Mouse (Mus musculus) thymus, adult 2 months (tissue): ENCODE data around the gene Fads3. TPM values are rescaled to one million over a fixed set of nuclear protein-coding genes. Genes with fewer than 3 reads are reported as not detected.

Source experiments
- DNase-seq: peaks from one replicate; pipeline ENCODE4 v3.0.0; 2021
- H3K27ac ChIP-seq: fragments of 200-500 bp; 2 replicates; pipeline ENCODE4 v1.5.1; 2012; ENCODE audit warnings: low read length, control low read depth; ENCODE audit not compliant: control insufficient read depth, insufficient read depth
- H3K27me3 ChIP-seq: fragments of 200-500 bp; 2 replicates; pipeline ENCODE4 v1.6.1; 2012; ENCODE audit warnings: mild to moderate bottlenecking, low read length, moderate library complexity, mixed read lengths; ENCODE audit not compliant: control insufficient read depth, insufficient read depth
- H3K36me3 ChIP-seq: fragments of 200-500 bp; 2 replicates; pipeline ENCODE4 v1.6.1; 2012; ENCODE audit warnings: mild to moderate bottlenecking, low read length, moderate library complexity; ENCODE audit not compliant: control insufficient read depth, insufficient read depth
- H3K4me1 ChIP-seq: fragments of 200-500 bp; replicated peaks from 2 replicates; pipeline ENCODE4 v1.6.1; 2012; ENCODE audit warnings: low read length; ENCODE audit not compliant: control insufficient read depth, insufficient read depth
- H3K4me3 ChIP-seq: fragments of 200-500 bp; 2 replicates; pipeline ENCODE4 v1.5.1; 2012; ENCODE audit warnings: mild to moderate bottlenecking, low read length, control low read depth, moderate library complexity; ENCODE audit not compliant: control insufficient read depth, insufficient read depth
- CTCF ChIP-seq: fragments of 200-500 bp; IDR thresholded peaks from 2 replicates; pipeline ENCODE4 v1.5.1; 2012; ENCODE audit warnings: mild to moderate bottlenecking, control low read depth, low read length, moderate library complexity, borderline replicate concordance; ENCODE audit not compliant: control insufficient read depth, poor library complexity, insufficient read depth; ENCODE audit errors: extremely low read depth
- POLR2A ChIP-seq: fragments of 200-500 bp; IDR thresholded peaks from 2 replicates; pipeline ENCODE4 v1.6.1; 2012; ENCODE audit warnings: mild to moderate bottlenecking, low read length, control low read depth, moderate library complexity; ENCODE audit not compliant: control insufficient read depth, poor library complexity, insufficient read depth; ENCODE audit errors: extremely low read depth
- WGBS: fragments of 180-500 bp; shearing (Covaris S2); methylation state at CpG from one replicate; pipeline ENCODE4 v1.1.7; 2018; 5-methylcytosine and 5-hydroxymethylcytosine counted together
- polyA plus RNA-seq: library from polyadenylated mRNA; depleted of rRNA; stranded (reverse); fragments of >200 nt; gene quantifications from 2 replicates; pipeline ENCODE4 v1.2.3, GENCODE M21; 2012

Fads3 gene
- polyA plus RNA-seq, 1 experiment, result 19.9 TPM

GRCm38 (mm10) chr19:10071892-10072291 lies 30.5 kb downstream of the Fads3 start:
- Histone ChIP-seq H3K27me3 (no peaks in the 10 kb centered on the region), H3K4me1 (peaks cover 25% of the 10 kb centered on the region), H3K4me3 (no peak overlapping the region), H3K36me3 (no peaks in the 10 kb centered on the region), H3K27ac (no peak overlapping the region)
- DNase-seq, result no peak
- no peak for TF ChIP-seq CTCF
- TF ChIP-seq POLR2A, result no peak
- 76% methylated on average over 4 of the region's 4 CpGs for WGBS

DNA sequence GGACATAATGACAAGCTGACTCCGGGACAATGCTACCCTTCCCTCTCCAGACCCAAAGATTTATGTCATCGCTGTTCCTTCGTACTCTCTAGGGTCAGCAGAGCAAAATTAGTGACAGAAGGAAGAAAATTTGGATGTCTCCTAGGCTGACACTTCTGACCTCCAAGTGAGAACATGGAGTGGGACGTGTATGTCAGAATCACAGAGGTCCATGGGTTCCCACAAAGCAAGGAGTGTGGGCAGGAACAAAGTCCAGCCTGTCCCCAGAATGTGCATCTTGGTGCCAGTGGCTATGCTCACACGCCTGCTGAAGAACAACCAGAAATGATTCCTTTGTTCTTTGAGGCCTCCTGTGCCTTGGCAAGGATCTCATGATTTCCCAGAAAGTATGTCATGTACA lies 31.8 kb downstream of the Fads3 start:
- no peaks in the 10 kb centered on the region for H3K36me3 ChIP-seq
- no peak for DNase-seq
- no peak overlapping the region for H3K4me3 ChIP-seq
- H3K27ac ChIP-seq, result no peak overlapping the region
- peaks cover 21% of the 10 kb centered on the region for H3K4me1 ChIP-seq
- no peak for TF ChIP-seq CTCF
- TF ChIP-seq POLR2A, result no peak
- H3K27me3 ChIP-seq, result no peaks in the 10 kb centered on the region
- WGBS, result 97% methylated on average over 5 of the region's 5 CpGs

DNA sequence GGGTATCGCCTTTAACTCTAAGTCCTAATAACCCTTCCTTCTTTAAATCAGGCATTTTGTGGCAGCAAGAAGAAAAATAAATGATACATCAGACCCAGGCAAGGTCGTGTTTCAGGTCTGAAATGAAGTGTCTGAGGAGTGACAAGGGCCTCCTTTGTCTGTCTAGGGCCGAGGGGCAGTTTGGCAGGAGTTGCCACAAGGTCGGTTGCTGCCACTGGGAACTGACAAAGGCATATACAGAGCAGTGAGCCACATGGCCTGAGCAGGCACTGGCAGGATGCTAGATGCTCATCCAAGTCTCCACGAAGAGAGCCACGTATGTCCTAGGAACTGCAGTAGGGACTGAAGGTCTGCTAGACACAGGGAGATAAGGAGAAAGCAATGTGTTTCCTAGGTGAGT lies 37.0 kb downstream of the Fads3 start:
- Histone ChIP-seq H3K27ac (no peak overlapping the region), H3K4me3 (no peak overlapping the region), H3K27me3 (no peaks in the 10 kb centered on the region), H3K36me3 (no peaks in the 10 kb centered on the region), H3K4me1 (no peaks in the 10 kb centered on the region)
- TF ChIP-seq CTCF (no peak), POLR2A (no peak)
- no peak for DNase-seq
- 95% methylated on average over 6 of the region's 6 CpGs for WGBS

GRCm38 (mm10) chr19:10080384-10080783 lies 39.0 kb downstream of the Fads3 start:
- Histone ChIP-seq H3K4me1 (no peaks in the 10 kb centered on the region), H3K27ac (no peak overlapping the region), H3K36me3 (no peaks in the 10 kb centered on the region), H3K4me3 (no peak overlapping the region), H3K27me3 (no peaks in the 10 kb centered on the region)
- TF ChIP-seq CTCF (no peak), POLR2A (no peak)
- WGBS, result 97% methylated on average over 7 of the region's 7 CpGs
- no peak for DNase-seq

- Histone ChIP-seq H3K4me3 (no peak overlapping the region), H3K36me3 (peaks cover 4% of the 10 kb centered on the region; the same call in 1 of the 2 replicates), H3K27ac (no peak overlapping the region), H3K4me1 (no peaks in the 10 kb centered on the region), H3K27me3 (no peaks in the 10 kb centered on the region)
- TF ChIP-seq POLR2A (no peak), CTCF (no peak)
- WGBS, result 96% methylated on average over 3 of the region's 3 CpGs
- DNase-seq, result no peak
Measured at GRCm38 (mm10) chr19:10082105-10082504, 40.7 kb downstream of the Fads3 start.

- Histone ChIP-seq H3K27me3 (no peaks in the 10 kb centered on the region), H3K36me3 (peaks cover 7% of the 10 kb centered on the region), H3K4me1 (no peaks in the 10 kb centered on the region), H3K4me3 (no peak overlapping the region), H3K27ac (no peak overlapping the region)
- DNase-seq, result no peak
- TF ChIP-seq POLR2A, result no peak
- TF ChIP-seq CTCF, result no peak
- WGBS, result 94% methylated on average over 9 of the region's 9 CpGs
Measured at GRCm38 (mm10) chr19:10085454-10085853, 44.1 kb downstream of the Fads3 start.

DNA sequence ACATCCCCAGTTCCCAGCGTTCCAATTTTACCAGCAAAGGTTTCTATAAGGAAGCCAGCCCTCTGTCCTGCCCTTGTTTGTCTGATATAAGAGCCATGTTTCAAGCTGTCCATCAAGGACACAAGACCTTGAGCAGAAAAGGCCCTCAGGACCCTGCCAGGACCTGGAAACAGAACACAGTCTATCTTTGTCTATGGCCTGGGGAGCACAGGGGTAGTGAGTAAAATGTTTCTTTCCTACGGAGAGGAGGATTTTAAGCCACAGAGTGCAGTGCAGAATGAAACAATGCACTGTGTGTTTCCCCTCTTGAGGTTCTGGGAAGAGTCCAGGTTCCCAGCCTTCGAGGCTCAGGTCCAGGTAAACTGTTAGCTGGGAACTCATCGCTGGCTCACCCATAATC lies 45.6 kb downstream of the Fads3 start:
- no peak for DNase-seq
- peaks cover 7% of the 10 kb centered on the region for H3K36me3 ChIP-seq
- no peaks in the 10 kb centered on the region for H3K27me3 ChIP-seq
- no peak overlapping the region for H3K27ac ChIP-seq
- 93% methylated on average over 4 of the region's 4 CpGs for WGBS
- H3K4me1 ChIP-seq, result no peaks in the 10 kb centered on the region
- no peak for TF ChIP-seq CTCF
- H3K4me3 ChIP-seq, result no peak overlapping the region
